Mouse (Mus musculus) hindbrain, embryonic 10.5 days (tissue): Measurements from ENCODE around the gene Syt16. TPM values are rescaled to one million over a fixed set of nuclear protein-coding genes. Genes with fewer than 3 reads are reported as not detected.

Experiments
- DNase-seq: peaks from one replicate; pipeline ENCODE4 v3.0.0-alpha.2; 2017; ENCODE audit warnings: low spot score
- H3K27ac ChIP-seq: fragments of 300-500 bp; sonication (generic); 2 replicates; pipeline ENCODE4 v1.5.1; 2016; ENCODE audit warnings: mild to moderate bottlenecking, moderate library complexity
- H3K27me3 ChIP-seq: fragments of 300-500 bp; sonication (generic); 2 replicates; pipeline ENCODE4 v1.6.1; 2016; ENCODE audit warnings: mild to moderate bottlenecking; ENCODE audit not compliant: poor library complexity, insufficient read depth, severe bottlenecking
- H3K36me3 ChIP-seq: fragments of 300-500 bp; sonication (generic); 2 replicates; pipeline ENCODE4 v1.6.1; 2016; ENCODE audit warnings: mild to moderate bottlenecking, moderate library complexity
- H3K4me1 ChIP-seq: fragments of 300-500 bp; sonication (generic); replicated peaks from 2 replicates; pipeline ENCODE4 v1.6.1; 2016; ENCODE audit warnings: mild to moderate bottlenecking
- H3K4me3 ChIP-seq: fragments of 300-500 bp; sonication (generic); 2 replicates; pipeline ENCODE4 v1.5.1; 2016; ENCODE audit warnings: mild to moderate bottlenecking, moderate library complexity
- H3K9me3 ChIP-seq: fragments of 300-500 bp; sonication (generic); 2 replicates; pipeline ENCODE4 v1.6.1; 2016; ENCODE audit warnings: mild to moderate bottlenecking, moderate library complexity
- WGBS: fragments of 180-500 bp; shearing (Covaris S2); methylation state at CpG from one replicate; pipeline ENCODE4 v1.1.7; 2016; 5-methylcytosine and 5-hydroxymethylcytosine counted together
- polyA plus RNA-seq: library from polyadenylated mRNA; unstranded; fragments of >200 nt; fragmentation: Nextera tagmentation; extraction: Ambion mirVana; gene quantifications from 2 replicates; pipeline ENCODE4 v1.2.1, GENCODE M21; 2016

Syt16 gene
- polyA plus RNA-seq, 1 experiment from 2014 or later = 5.1 TPM

GRCm38 (mm10) chr12:74212156-74212555 is 214.7 kb downstream of the Syt16 start:
- Histone ChIP-seq H3K36me3 (no peaks in the 10 kb centered on the region), H3K27ac (no peak overlapping the region)

GRCm38 (mm10) chr12:74216103-74216728 is 218.8 kb downstream of the Syt16 start:
- 78% methylated on average over 5 of the region's 5 CpGs for WGBS
- Histone ChIP-seq H3K9me3 (no peaks in the 10 kb centered on the region), H3K27ac (no peak overlapping the region), H3K27me3 (no peaks in the 10 kb centered on the region), H3K4me1 (no peaks in the 10 kb centered on the region), H3K36me3 (no peaks in the 10 kb centered on the region), H3K4me3 (no peak overlapping the region)
- no peak for DNase-seq

More at GRCm38 (mm10) chr12:74212156-74212555, 214.7 kb downstream of the Syt16 start:
- Histone ChIP-seq H3K9me3 (no peaks in the 10 kb centered on the region), H3K4me1 (no peaks in the 10 kb centered on the region), H3K4me3 (no peak overlapping the region), H3K27me3 (no peaks in the 10 kb centered on the region)
- no peak for DNase-seq
- WGBS = 72% methylated on average over 3 of the region's 3 CpGs

GRCm38 (mm10) chr12:74219909-74220308 is 222.4 kb downstream of the Syt16 start:
- Histone ChIP-seq H3K4me1 (no peaks in the 10 kb centered on the region), H3K4me3 (no peak overlapping the region), H3K9me3 (no peaks in the 10 kb centered on the region), H3K27me3 (no peaks in the 10 kb centered on the region), H3K27ac (no peak overlapping the region), H3K36me3 (no peaks in the 10 kb centered on the region)
- WGBS = 81% methylated on average over 4 of the region's 4 CpGs
- no peak for DNase-seq

GRCm38 (mm10) chr12:74220651-74221050 is 223.2 kb downstream of the Syt16 start:
- no peak for DNase-seq
- no peak overlapping the region for H3K4me3 ChIP-seq
- no peaks in the 10 kb centered on the region for H3K36me3 ChIP-seq
- H3K9me3 ChIP-seq = no peaks in the 10 kb centered on the region
- H3K27me3 ChIP-seq = no peaks in the 10 kb centered on the region
- 82% methylated on average over 1 of the region's 1 CpGs for WGBS
- no peaks in the 10 kb centered on the region for H3K4me1 ChIP-seq
- no peak overlapping the region for H3K27ac ChIP-seq

- no peaks in the 10 kb centered on the region for H3K4me1 ChIP-seq
- H3K27me3 ChIP-seq = no peaks in the 10 kb centered on the region
- H3K36me3 ChIP-seq = no peaks in the 10 kb centered on the region
- H3K27ac ChIP-seq = no peak overlapping the region
- no peak for DNase-seq
- no peak overlapping the region for H3K4me3 ChIP-seq
- H3K9me3 ChIP-seq = no peaks in the 10 kb centered on the region
- 87% methylated on average over 10 of the region's 10 CpGs for WGBS
These were observed 233.3 kb downstream of the Syt16 start for GRCm38 (mm10) chr12:74230808-74231207.

- Histone ChIP-seq H3K27ac (no peak overlapping the region), H3K9me3 (no peaks in the 10 kb centered on the region), H3K36me3 (no peaks in the 10 kb centered on the region), H3K27me3 (no peaks in the 10 kb centered on the region), H3K4me3 (no peak overlapping the region), H3K4me1 (no peaks in the 10 kb centered on the region)
- no peak for DNase-seq
- WGBS = 79% methylated on average over 1 of the region's 1 CpGs
These were observed 235.4 kb downstream of the Syt16 start for GRCm38 (mm10) chr12:74232845-74233244.

- Histone ChIP-seq H3K27ac (no peak overlapping the region), H3K27me3 (no peaks in the 10 kb centered on the region), H3K4me3 (no peak overlapping the region), H3K4me1 (no peaks in the 10 kb centered on the region), H3K9me3 (no peaks in the 10 kb centered on the region), H3K36me3 (no peaks in the 10 kb centered on the region)
- 80% methylated on average over 8 of the region's 8 CpGs for WGBS
- no peak for DNase-seq
These were observed 238.7 kb downstream of the Syt16 start for GRCm38 (mm10) chr12:74236191-74236590.

GRCm38 (mm10) chr12:74238056-74238455 is 240.6 kb downstream of the Syt16 start:
- Histone ChIP-seq H3K27me3 (no peaks in the 10 kb centered on the region), H3K27ac (no peak overlapping the region), H3K36me3 (no peaks in the 10 kb centered on the region), H3K4me3 (no peak overlapping the region), H3K4me1 (no peaks in the 10 kb centered on the region), H3K9me3 (no peaks in the 10 kb centered on the region)
- 77% methylated on average over 7 of the region's 7 CpGs for WGBS
- no peak for DNase-seq

GRCm38 (mm10) chr12:74238806-74239205 is 241.3 kb downstream of the Syt16 start:
- 82% methylated on average over 2 of the region's 2 CpGs for WGBS

GRCm38 (mm10) chr12:74264846-74265245 is 267.4 kb downstream of the Syt16 start:
- WGBS = 55% methylated on average over 3 of the region's 3 CpGs
- no peak for DNase-seq
- H3K27ac ChIP-seq = no peak overlapping the region
- no peaks in the 10 kb centered on the region for H3K36me3 ChIP-seq
- H3K9me3 ChIP-seq = no peaks in the 10 kb centered on the region
- no peaks in the 10 kb centered on the region for H3K27me3 ChIP-seq
- H3K4me3 ChIP-seq = no peak overlapping the region
- H3K4me1 ChIP-seq = 0 out of 2 replicates have a peak, but pooled peaks cover 2% of the 10 kb centered on the region

More at GRCm38 (mm10) chr12:74238806-74239205, 241.3 kb downstream of the Syt16 start:
- H3K36me3 ChIP-seq = no peaks in the 10 kb centered on the region
- H3K27ac ChIP-seq = no peak overlapping the region
- H3K4me1 ChIP-seq = no peaks in the 10 kb centered on the region
- no peaks in the 10 kb centered on the region for H3K27me3 ChIP-seq
- DNase-seq = no peak
- H3K9me3 ChIP-seq = no peaks in the 10 kb centered on the region
- H3K4me3 ChIP-seq = no peak overlapping the region

GRCm38 (mm10) chr12:74267049-74267448 is 269.6 kb downstream of the Syt16 start:
- Histone ChIP-seq H3K4me3 (no peak overlapping the region), H3K36me3 (no peaks in the 10 kb centered on the region), H3K27ac (no peak overlapping the region), H3K4me1 (0 out of 2 replicates have a peak, but pooled peaks cover 2% of the 10 kb centered on the region), H3K27me3 (no peaks in the 10 kb centered on the region), H3K9me3 (no peaks in the 10 kb centered on the region)
- DNase-seq = no peak
- whole genome bisulfite sequencing = 93% methylated on average over 4 of the region's 4 CpGs

GRCm38 (mm10) chr12:74268644-74269285 is 271.3 kb downstream of the Syt16 start:
- no peak for DNase-seq

GRCm38 (mm10) chr12:74272545-74272944 is 275.1 kb downstream of the Syt16 start:
- 0 out of 2 replicates have a peak, but pooled peaks cover 4% of the 10 kb centered on the region for H3K4me1 ChIP-seq
- H3K36me3 ChIP-seq = no peaks in the 10 kb centered on the region
- WGBS = 94% methylated on average over 17 of the region's 17 CpGs
- H3K27ac ChIP-seq = no peak overlapping the region
- H3K4me3 ChIP-seq = no peak overlapping the region
- DNase-seq = no peak
- H3K9me3 ChIP-seq = no peaks in the 10 kb centered on the region
- no peaks in the 10 kb centered on the region for H3K27me3 ChIP-seq

More at GRCm38 (mm10) chr12:74268644-74269285, 271.3 kb downstream of the Syt16 start:
- Histone ChIP-seq H3K4me3 (no peak overlapping the region), H3K27me3 (no peaks in the 10 kb centered on the region), H3K4me1 (0 out of 2 replicates have a peak, but pooled peaks cover 2% of the 10 kb centered on the region), H3K27ac (no peak overlapping the region), H3K9me3 (no peaks in the 10 kb centered on the region), H3K36me3 (no peaks in the 10 kb centered on the region)
- 76% methylated on average over 15 of the region's 15 CpGs for WGBS
